Mouse (Mus musculus) thymus, adult 2 months (tissue): ENCODE results near the gene Cntn5. TPM values are rescaled to one million over a fixed set of nuclear protein-coding genes. Genes with fewer than 3 reads are reported as not detected.

Experiments used
- DNase-seq: peaks from one replicate; pipeline ENCODE4 v3.0.0; 2021
- H3K27ac ChIP-seq: fragments of 200-500 bp; 2 replicates; pipeline ENCODE4 v1.5.1; 2012; ENCODE audit warnings: low read length, control low read depth; ENCODE audit not compliant: control insufficient read depth, insufficient read depth
- H3K27me3 ChIP-seq: fragments of 200-500 bp; 2 replicates; pipeline ENCODE4 v1.6.1; 2012; ENCODE audit warnings: mild to moderate bottlenecking, low read length, moderate library complexity, mixed read lengths; ENCODE audit not compliant: control insufficient read depth, insufficient read depth
- H3K36me3 ChIP-seq: fragments of 200-500 bp; 2 replicates; pipeline ENCODE4 v1.6.1; 2012; ENCODE audit warnings: mild to moderate bottlenecking, low read length, moderate library complexity; ENCODE audit not compliant: control insufficient read depth, insufficient read depth
- H3K4me1 ChIP-seq: fragments of 200-500 bp; replicated peaks from 2 replicates; pipeline ENCODE4 v1.6.1; 2012; ENCODE audit warnings: low read length; ENCODE audit not compliant: control insufficient read depth, insufficient read depth
- H3K4me3 ChIP-seq: fragments of 200-500 bp; 2 replicates; pipeline ENCODE4 v1.5.1; 2012; ENCODE audit warnings: mild to moderate bottlenecking, low read length, control low read depth, moderate library complexity; ENCODE audit not compliant: control insufficient read depth, insufficient read depth
- CTCF ChIP-seq: fragments of 200-500 bp; IDR thresholded peaks from 2 replicates; pipeline ENCODE4 v1.5.1; 2012; ENCODE audit warnings: mild to moderate bottlenecking, control low read depth, low read length, moderate library complexity, borderline replicate concordance; ENCODE audit not compliant: control insufficient read depth, poor library complexity, insufficient read depth; ENCODE audit errors: extremely low read depth
- POLR2A ChIP-seq: fragments of 200-500 bp; IDR thresholded peaks from 2 replicates; pipeline ENCODE4 v1.6.1; 2012; ENCODE audit warnings: mild to moderate bottlenecking, low read length, control low read depth, moderate library complexity; ENCODE audit not compliant: control insufficient read depth, poor library complexity, insufficient read depth; ENCODE audit errors: extremely low read depth
- WGBS: fragments of 180-500 bp; shearing (Covaris S2); methylation state at CpG from one replicate; pipeline ENCODE4 v1.1.7; 2018; 5-methylcytosine and 5-hydroxymethylcytosine counted together
- polyA plus RNA-seq: library from polyadenylated mRNA; depleted of rRNA; stranded (reverse); fragments of >200 nt; gene quantifications from 2 replicates; pipeline ENCODE4 v1.2.3, GENCODE M21; 2012

Gene Cntn5
- polyA plus RNA-seq, 1 experiment = not detected

DNA sequence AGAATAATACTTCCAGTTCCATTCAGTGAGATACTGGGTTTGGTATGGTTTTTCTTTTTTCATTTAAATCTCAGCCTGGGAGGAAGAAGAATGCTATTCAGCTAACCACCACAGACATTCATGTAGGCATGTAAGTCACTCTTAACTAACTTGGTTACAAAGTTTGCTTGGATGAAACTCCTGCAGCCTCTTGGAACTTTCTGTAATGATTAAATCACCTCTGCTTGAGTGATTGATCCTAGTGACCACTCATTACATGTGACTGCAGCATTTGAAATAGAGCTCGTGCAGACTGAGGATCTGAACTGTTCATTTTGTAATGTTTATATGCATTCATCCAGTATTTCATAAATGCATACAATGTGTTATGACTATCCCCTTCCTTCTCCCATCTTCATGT, 1258.3 kb downstream of the Cntn5 start:
- no peaks in the 10 kb centered on the region for H3K36me3 ChIP-seq
- no peak overlapping the region for H3K4me3 ChIP-seq
- no peak for DNase-seq
- no peaks in the 10 kb centered on the region for H3K4me1 ChIP-seq
- TF ChIP-seq POLR2A = no peak
- no peak for TF ChIP-seq CTCF
- H3K27ac ChIP-seq = no peak overlapping the region
- 94% methylated on average over 1 of the region's 1 CpGs for WGBS
- no peaks in the 10 kb centered on the region for H3K27me3 ChIP-seq
